Mouse (Mus musculus) lung, postnatal 0 days (tissue): ENCODE measurements around the gene Hsd3b2. TPM values are rescaled to one million over a fixed set of nuclear protein-coding genes. Genes with fewer than 3 reads are reported as not detected.

Experiments
- ATAC-seq: fragments of 200-750 bp; cut with Nextera tagmentation; 2 replicates; pipeline ENCODE4 v1.8.0; 2017; ENCODE audit warnings: moderate library complexity
- DNase-seq: peaks from one replicate; pipeline ENCODE4 v3.0.0-alpha.2; 2016; ENCODE audit warnings: low spot score
- H3K27ac ChIP-seq: fragments of 300-500 bp; sonication (generic); 2 replicates; pipeline ENCODE4 v1.5.1; 2014; ENCODE audit warnings: antibody characterized with exemption, mild to moderate bottlenecking, low read length, mixed read lengths
- H3K27me3 ChIP-seq: fragments of 300-500 bp; sonication (generic); replicated peaks from 2 replicates; pipeline ENCODE4 v1.6.1; 2014; ENCODE audit warnings: low read length, mixed read lengths; ENCODE audit not compliant: insufficient read depth
- H3K36me3 ChIP-seq: fragments of 300-500 bp; sonication (generic); 2 replicates; pipeline ENCODE4 v1.6.1; 2014; ENCODE audit warnings: low read length, mixed read lengths; ENCODE audit not compliant: insufficient read depth
- H3K4me1 ChIP-seq: fragments of 300-500 bp; sonication (generic); 2 replicates; pipeline ENCODE4 v1.6.1; 2014; ENCODE audit warnings: antibody characterized with exemption, low read depth, low read length, mixed read lengths; ENCODE audit not compliant: insufficient read depth
- H3K4me2 ChIP-seq: fragments of 300-500 bp; sonication (generic); replicated peaks from 2 replicates; pipeline ENCODE4 v1.6.1; 2014; ENCODE audit warnings: low read depth, mild to moderate bottlenecking, low read length, moderate library complexity, mixed read lengths
- H3K4me3 ChIP-seq: fragments of 300-500 bp; sonication (generic); 2 replicates; pipeline ENCODE4 v1.5.1; 2014; ENCODE audit warnings: low read depth, low read length
- H3K9ac ChIP-seq: fragments of 300-500 bp; sonication (generic); replicated peaks from 2 replicates; pipeline ENCODE4 v1.6.1; 2014; ENCODE audit warnings: low read depth, mild to moderate bottlenecking
- H3K9me3 ChIP-seq: fragments of 300-500 bp; sonication (generic); 2 replicates; pipeline ENCODE4 v1.6.1; 2016; ENCODE audit warnings: low read length, mixed read lengths
- CTCF ChIP-seq: IDR thresholded peaks from 2 replicates; pipeline ENCODE4 v1.5.1; 2016; ENCODE audit warnings: antibody characterized with exemption, mild to moderate bottlenecking
- EP300 ChIP-seq: IDR thresholded peaks from 2 replicates; pipeline ENCODE4 v1.6.1; 2016; ENCODE audit warnings: antibody characterized with exemption, mild to moderate bottlenecking, control low read depth
- WGBS: fragments of 180-500 bp; shearing (Covaris S2); extraction: QIAGEN DNeasy Blood & Tissue Kit; methylation state at CpG from one replicate; pipeline ENCODE4 v1.1.7; 2014; 5-methylcytosine and 5-hydroxymethylcytosine counted together
- polyA plus RNA-seq: library from polyadenylated mRNA; unstranded; fragments of >200 nt; fragmentation: Nextera tagmentation; extraction: Ambion mirVana; gene quantifications from 2 replicates; pipeline ENCODE4 v1.2.1, GENCODE M21; 2015

Gene Hsd3b2
- polyA plus RNA-seq, 1 experiment from 2014 or later, result not detected

DNA sequence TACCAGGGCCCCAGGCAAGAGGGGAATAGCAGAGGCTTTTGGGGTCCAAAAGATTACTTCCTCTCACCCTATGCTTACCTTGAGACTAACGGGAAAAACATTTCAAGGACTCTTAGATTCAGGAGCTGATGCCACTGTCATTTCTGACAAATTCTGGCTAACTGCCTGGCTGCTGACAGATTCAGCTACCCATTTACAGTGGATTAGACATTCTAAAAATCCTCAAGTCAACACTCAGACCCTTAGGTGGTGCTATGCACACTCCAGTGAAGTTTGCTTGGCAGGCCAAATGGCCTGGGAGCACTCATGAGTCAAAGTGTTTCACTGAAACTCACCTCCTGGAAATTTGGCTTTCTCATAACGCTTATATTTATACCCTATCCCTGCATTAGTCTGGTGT, 1.9 kb upstream of the Hsd3b2 start:
- Histone ChIP-seq H3K4me1 (no peaks in the 10 kb centered on the region), H3K4me3 (no peak overlapping the region), H3K9me3 (no peaks in the 10 kb centered on the region), H3K4me2 (no peak overlapping the region), H3K36me3 (no peaks in the 10 kb centered on the region), H3K27ac (no peak overlapping the region), H3K9ac (no peak overlapping the region), H3K27me3 (no peaks in the 10 kb centered on the region)
- 74% methylated on average over 2 of the region's 2 CpGs for WGBS
- TF ChIP-seq EP300 (no peak), CTCF (no peak)
- ATAC-seq, result no peak
- no peak for DNase-seq

GRCm38 (mm10) chr3:98720740-98721139, 3.6 kb downstream of the Hsd3b2 start:
- ATAC-seq, result no peak
- no peak overlapping the region for H3K27ac ChIP-seq
- H3K4me3 ChIP-seq, result no peak overlapping the region
- no peak overlapping the region for H3K4me2 ChIP-seq
- H3K27me3 ChIP-seq, result no peaks in the 10 kb centered on the region
- H3K9ac ChIP-seq, result no peak overlapping the region
- TF ChIP-seq EP300 (no peak), CTCF (no peak)
- no peaks in the 10 kb centered on the region for H3K36me3 ChIP-seq
- no peaks in the 10 kb centered on the region for H3K4me1 ChIP-seq
- DNase-seq, result no peak
- no peaks in the 10 kb centered on the region for H3K9me3 ChIP-seq

DNA sequence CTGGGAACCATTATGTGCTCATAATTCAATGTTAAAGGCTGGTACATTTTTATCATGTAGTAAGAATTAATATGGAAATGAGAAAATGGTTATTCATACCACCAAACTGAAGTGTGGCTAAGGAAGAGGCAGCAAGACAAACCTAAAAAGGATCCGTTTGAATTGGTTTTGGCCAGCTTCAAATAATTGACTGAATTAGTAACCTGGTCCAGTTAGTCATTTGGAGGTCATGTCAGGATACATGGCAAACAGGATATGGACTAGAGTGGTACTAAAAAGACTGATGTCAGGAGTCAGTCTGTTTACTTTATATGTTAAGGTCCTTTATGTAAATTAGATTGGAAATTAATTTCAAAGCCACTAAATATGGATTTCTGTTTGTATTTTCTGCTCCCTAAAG, 41.9 kb downstream of the Hsd3b2 start:
- H3K4me1 ChIP-seq, result no peaks in the 10 kb centered on the region
- no peak overlapping the region for H3K4me2 ChIP-seq
- DNase-seq (no peak), ATAC-seq (no peak)
- no peak overlapping the region for H3K27ac ChIP-seq
- H3K27me3 ChIP-seq, result no peaks in the 10 kb centered on the region
- WGBS, result 47% methylated on average over 1 of the region's 1 CpGs
- H3K4me3 ChIP-seq, result no peak overlapping the region
- no peak for TF ChIP-seq EP300
- no peak for TF ChIP-seq CTCF
- no peak overlapping the region for H3K9ac ChIP-seq
- H3K36me3 ChIP-seq, result no peaks in the 10 kb centered on the region
- no peaks in the 10 kb centered on the region for H3K9me3 ChIP-seq

- H3K4me1 ChIP-seq, result no peaks in the 10 kb centered on the region
- H3K27me3 ChIP-seq, result no peaks in the 10 kb centered on the region
- TF ChIP-seq EP300, result no peak
- TF ChIP-seq CTCF, result no peak
- H3K9me3 ChIP-seq, result no peaks in the 10 kb centered on the region
- H3K27ac ChIP-seq, result no peak overlapping the region
- no peak overlapping the region for H3K9ac ChIP-seq
- H3K36me3 ChIP-seq, result no peaks in the 10 kb centered on the region
- no peak overlapping the region for H3K4me3 ChIP-seq
- no peak overlapping the region for H3K4me2 ChIP-seq
- ATAC-seq (no peak), DNase-seq (no peak)
Measured at GRCm38 (mm10) chr3:98680786-98681185, 43.6 kb downstream of the Hsd3b2 start.

Other genes with a start within 250 kb of the Hsd3b2 start
- not detected in 2 replicates for gene Hsd3b4, start 214.0 kb downstream of the Hsd3b2 start, polyA plus RNA-seq
- gene Gm10681, start 135.7 kb downstream of the Hsd3b2 start, polyA plus RNA-seq, result not detected in 2 replicates
- not detected in 2 replicates for gene Hsd3b5, start 94.3 kb downstream of the Hsd3b2 start, polyA plus RNA-seq
- gene Hsd3b3, start 38.6 kb upstream of the Hsd3b2 start, polyA plus RNA-seq, result not detected in 2 replicates
- not detected in 2 replicates for gene Hsd3b6, start 89.9 kb upstream of the Hsd3b2 start, polyA plus RNA-seq
- not detected in 2 replicates for gene Hsd3b1, start 135.3 kb upstream of the Hsd3b2 start, polyA plus RNA-seq
- gene Hao2, start 168.7 kb upstream of the Hsd3b2 start, polyA plus RNA-seq, result not detected in 2 replicates